Mouse (Mus musculus) kidney, adult 2 months (tissue): Measurements from ENCODE around the gene Fam217b. TPM values are rescaled to one million over a fixed set of nuclear protein-coding genes. Genes with fewer than 3 reads are reported as not detected.

Source experiments
- DNase-seq: peaks from one replicate; pipeline ENCODE4 v3.0.0; 2021
- H3K27ac ChIP-seq: fragments of 200-500 bp; 2 replicates; pipeline ENCODE4 v1.5.1; 2012; ENCODE audit warnings: low read depth, low read length, control low read depth, inconsistent platforms; ENCODE audit not compliant: insufficient read depth
- H3K27me3 ChIP-seq: fragments of 200-500 bp; replicated peaks from 2 replicates; pipeline ENCODE4 v1.6.1; 2012; ENCODE audit warnings: mild to moderate bottlenecking, moderate library complexity, low read length, inconsistent platforms; ENCODE audit not compliant: control insufficient read depth, insufficient read depth
- H3K36me3 ChIP-seq: fragments of 200-500 bp; 2 replicates; pipeline ENCODE4 v1.6.1; 2012; ENCODE audit warnings: mild to moderate bottlenecking, moderate library complexity, low read length, inconsistent platforms; ENCODE audit not compliant: control insufficient read depth, insufficient read depth
- H3K4me1 ChIP-seq: fragments of 200-500 bp; 2 replicates; pipeline ENCODE4 v1.6.1; 2011; ENCODE audit warnings: low read length; ENCODE audit not compliant: control insufficient read depth, insufficient read depth
- H3K4me3 ChIP-seq: fragments of 200-500 bp; 2 replicates; pipeline ENCODE4 v1.5.1; 2011; ENCODE audit warnings: mild to moderate bottlenecking, low read depth, low read length, control low read depth; ENCODE audit not compliant: insufficient read depth
- CTCF ChIP-seq: fragments of 200-500 bp; conservative IDR thresholded peaks from 2 replicates; pipeline ENCODE4 v1.5.1; 2011; ENCODE audit warnings: low read depth, mild to moderate bottlenecking, control low read depth, low read length, moderate library complexity, mixed read lengths; ENCODE audit not compliant: insufficient read depth, insufficient read length
- POLR2A ChIP-seq: fragments of 200-500 bp; IDR thresholded peaks from one replicate; pipeline ENCODE4 v1.6.1; 2011; ENCODE audit warnings: low read depth, low read length, control low read depth
- WGBS: fragments of 180-500 bp; shearing (Covaris S2); methylation state at CpG from one replicate; pipeline ENCODE4 v1.1.7; 2018; 5-methylcytosine and 5-hydroxymethylcytosine counted together
- polyA plus RNA-seq: library from polyadenylated mRNA; depleted of rRNA; stranded (reverse); fragments of >200 nt; gene quantifications from 2 replicates; pipeline ENCODE4 v1.2.3, GENCODE M21; 2012

Fam217b gene
- polyA plus RNA-seq, 1 experiment = 1.8 TPM

- H3K27me3 ChIP-seq = no peaks in the 10 kb centered on the region
- no peak overlapping the region for H3K27ac ChIP-seq
- 67% methylated on average over 2 of the region's 2 CpGs for WGBS
- H3K36me3 ChIP-seq = no peaks in the 10 kb centered on the region
- H3K4me3 ChIP-seq = no peak overlapping the region
- TF ChIP-seq CTCF (no peak), POLR2A (no peak)
- no peaks in the 10 kb centered on the region for H3K4me1 ChIP-seq
- no peak for DNase-seq
These were observed 19.2 kb downstream of the Fam217b start for GRCm38 (mm10) chr2:178433495-178433894.

- TF ChIP-seq CTCF = no peak
- no peak for TF ChIP-seq POLR2A
- WGBS = 88% methylated on average over 2 of the region's 2 CpGs
- Histone ChIP-seq H3K27ac (no peak overlapping the region), H3K4me3 (no peak overlapping the region), H3K4me1 (no peaks in the 10 kb centered on the region), H3K27me3 (no peaks in the 10 kb centered on the region), H3K36me3 (no peaks in the 10 kb centered on the region)
- no peak for DNase-seq
These were observed 19.6 kb downstream of the Fam217b start for GRCm38 (mm10) chr2:178433903-178434302.

- H3K36me3 ChIP-seq = no peaks in the 10 kb centered on the region
- H3K4me3 ChIP-seq = no peak overlapping the region
- H3K27me3 ChIP-seq = no peaks in the 10 kb centered on the region
- no peak overlapping the region for H3K27ac ChIP-seq
- no peak for DNase-seq
- 74% methylated on average over 9 of the region's 9 CpGs for WGBS
- TF ChIP-seq CTCF (no peak), POLR2A (no peak)
- H3K4me1 ChIP-seq = no peaks in the 10 kb centered on the region
These were observed 23.0 kb downstream of the Fam217b start for GRCm38 (mm10) chr2:178437311-178437710.

GRCm38 (mm10) chr2:178449386-178449785 lies 35.1 kb downstream of the Fam217b start:
- H3K27me3 ChIP-seq = no peaks in the 10 kb centered on the region
- 54% methylated on average over 4 of the region's 4 CpGs for WGBS
- H3K4me3 ChIP-seq = no peak overlapping the region
- no peak for DNase-seq
- H3K36me3 ChIP-seq = no peaks in the 10 kb centered on the region
- TF ChIP-seq POLR2A = no peak
- TF ChIP-seq CTCF = no peak
- H3K27ac ChIP-seq = no peak overlapping the region
- H3K4me1 ChIP-seq = no peaks in the 10 kb centered on the region

GRCm38 (mm10) chr2:178450236-178450635 lies 35.9 kb downstream of the Fam217b start:
- Histone ChIP-seq H3K4me3 (no peak overlapping the region), H3K4me1 (no peaks in the 10 kb centered on the region), H3K27ac (no peak overlapping the region), H3K27me3 (no peaks in the 10 kb centered on the region), H3K36me3 (no peaks in the 10 kb centered on the region)
- TF ChIP-seq CTCF = no peak
- TF ChIP-seq POLR2A = no peak
- WGBS = 31% methylated on average over 2 of the region's 2 CpGs
- DNase-seq = no peak

- no peak for TF ChIP-seq CTCF
- no peak for TF ChIP-seq POLR2A
- Histone ChIP-seq H3K36me3 (no peaks in the 10 kb centered on the region), H3K27me3 (no peaks in the 10 kb centered on the region), H3K4me3 (no peak overlapping the region), H3K4me1 (no peaks in the 10 kb centered on the region), H3K27ac (no peak overlapping the region)
- no peak for DNase-seq
- WGBS = 80% methylated on average over 10 of the region's 10 CpGs
These were observed 36.6 kb downstream of the Fam217b start for GRCm38 (mm10) chr2:178450961-178451360.

- H3K27me3 ChIP-seq = no peaks in the 10 kb centered on the region
- peak overlapping the region; percentile 24 for H3K27ac ChIP-seq
- no peak overlapping the region for H3K4me3 ChIP-seq
- TF ChIP-seq CTCF (no peak), POLR2A (no peak)
- no peaks in the 10 kb centered on the region for H3K36me3 ChIP-seq
- 6% methylated on average over 17 of the region's 17 CpGs for WGBS
- peak; percentile 51 for DNase-seq
- H3K4me1 ChIP-seq = no peaks in the 10 kb centered on the region
These were observed 40.6 kb downstream of the Fam217b start for GRCm38 (mm10) chr2:178454664-178455516.
